Mouse (Mus musculus) T-helper 17 cell (primary cell): ENCODE results near the gene Fam170b.

Experiments used
- in situ Hi-C, 2 experiments: fragments of 300-600 bp; cut with MboI, MseI; formaldehyde crosslinking; loops; 1 replicate in 1 of 2; 2 replicates in 1 of 2; pipeline ENCODE4 v1.15.1; 2025; ENCODE audit warnings: high pct_unique_total_duplicates in 2 of 2

The Fam170b gene

GRCm38 (mm10) chr14:32827994-32828650 lies 5.6 kb upstream of the Fam170b start:
- in situ Hi-C loops: no loop called here

- in situ Hi-C loops: no loop called here
Measured at GRCm38 (mm10) chr14:32835181-32835580, 1.4 kb downstream of the Fam170b start.

GRCm38 (mm10) chr14:32835596-32835995 lies 1.8 kb downstream of the Fam170b start:
- in situ Hi-C loops: no loop called here

- in situ Hi-C loops: no loop called here
Measured at GRCm38 (mm10) chr14:32836191-32836590, 2.4 kb downstream of the Fam170b start.

GRCm38 (mm10) chr14:32842052-32842451 lies 8.3 kb downstream of the Fam170b start:
- in situ Hi-C loops: no loop called here

GRCm38 (mm10) chr14:32854059-32854458 lies 20.3 kb downstream of the Fam170b start:
- in situ Hi-C loops: no loop called here

GRCm38 (mm10) chr14:32856246-32856645 lies 22.5 kb downstream of the Fam170b start:
- in situ Hi-C loops: no loop called here

- in situ Hi-C loops: no loop called here
Measured at GRCm38 (mm10) chr14:32856681-32857328, 23.0 kb downstream of the Fam170b start, which contains the start of gene Vstm4. TSS of gene Vstm4 (plus strand) at chr14:32856756.

- in situ Hi-C loops: no loop called here
Measured at GRCm38 (mm10) chr14:32858361-32858760, 24.6 kb downstream of the Fam170b start.

GRCm38 (mm10) chr14:32858941-32859510 lies 25.3 kb downstream of the Fam170b start:
- in situ Hi-C loops: no loop called here

GRCm38 (mm10) chr14:32859831-32860569 lies 26.2 kb downstream of the Fam170b start:
- in situ Hi-C loops: no loop called here

- in situ Hi-C loops: no loop called here
Measured at GRCm38 (mm10) chr14:32861149-32861581, 27.4 kb downstream of the Fam170b start.

GRCm38 (mm10) chr14:32861656-32862055 lies 27.9 kb downstream of the Fam170b start:
- in situ Hi-C loops: no loop called here

- in situ Hi-C loops: no loop called here
Measured at GRCm38 (mm10) chr14:32865331-32865730, 31.6 kb downstream of the Fam170b start.

- in situ Hi-C loops: no loop called here
Measured at GRCm38 (mm10) chr14:32871963-32872362, 38.2 kb downstream of the Fam170b start.

GRCm38 (mm10) chr14:32877549-32877948 lies 43.8 kb downstream of the Fam170b start:
- in situ Hi-C loops: no loop called here

GRCm38 (mm10) chr14:32880332-32880731 lies 46.6 kb downstream of the Fam170b start:
- in situ Hi-C loops: no loop called here

- in situ Hi-C loops: no loop called here
Measured at GRCm38 (mm10) chr14:32881693-32882092, 47.9 kb downstream of the Fam170b start.
